Mouse (Mus musculus): Measurements from ENCODE around the gene Rfx3.

- no peak for TF ChIP-seq POLR2A (IDR thresholded peaks at IDR 0.05; ENCODE audit: extremely low read depth, insufficient read depth, low read length)
- no peak for TF ChIP-seq CTCF (IDR thresholded peaks at IDR 0.05; ENCODE audit: low read depth, low read length)
Measured at GRCm38 (mm10) chr19:27848946-27849345, 162.0 kb downstream of the Rfx3 start.

Measured in liver, adult 2 months (tissue).